Mouse (Mus musculus) myocyte (in vitro differentiated cells): Measurements from ENCODE around the gene Il1rl2.

Source experiments
- CEBPB ChIP-seq: IDR thresholded peaks from 2 replicates; pipeline ENCODE4 v1.6.1; 2011; ENCODE audit warnings: mild to moderate bottlenecking, moderate library complexity; ENCODE audit not compliant: poor library complexity, insufficient read depth, severe bottlenecking
- E2F4 ChIP-seq: IDR thresholded peaks from one replicate; pipeline ENCODE4 v1.6.1; 2011; ENCODE audit warnings: mild to moderate bottlenecking, control low read depth, moderate library complexity; ENCODE audit not compliant: insufficient read depth
- MAX ChIP-seq: IDR thresholded peaks from one replicate; pipeline ENCODE4 v1.6.1; 2011; ENCODE audit warnings: low read depth, mild to moderate bottlenecking, control low read depth
- MYOD1 ChIP-seq, 3 experiments: IDR thresholded peaks; one replicate each; pipeline ENCODE4 v1.6.1; 2011; ENCODE audit warnings: control low read depth in 2 of 3, low read depth in 2 of 3, mild to moderate bottlenecking in 2 of 3, moderate library complexity in 1 of 3; ENCODE audit not compliant: insufficient read length in 2 of 3, control insufficient read depth in 1 of 3
- MYOG ChIP-seq, 3 experiments: IDR thresholded peaks; one replicate each; pipeline ENCODE4 v1.6.1; 2011; ENCODE audit warnings: control low read depth in 2 of 3, low read depth in 2 of 3, mild to moderate bottlenecking in 2 of 3; ENCODE audit not compliant: insufficient read length in 2 of 3, control insufficient read depth in 1 of 3, insufficient read depth in 1 of 3
- POLR2A ChIP-seq: IDR thresholded peaks from one replicate; pipeline ENCODE4 v1.6.1; 2011; ENCODE audit warnings: low read depth, mild to moderate bottlenecking, control low read depth, moderate library complexity; ENCODE audit not compliant: insufficient read length
- POLR2AphosphoS2 ChIP-seq: IDR thresholded peaks from one replicate; pipeline ENCODE4 v1.6.1; 2011; ENCODE audit warnings: low read depth, control low read depth; ENCODE audit not compliant: insufficient read length
- SRF ChIP-seq: IDR thresholded peaks from one replicate; pipeline ENCODE4 v1.6.1; 2011; ENCODE audit warnings: low read depth; ENCODE audit not compliant: control insufficient read depth, insufficient read length
- TCF12 ChIP-seq: IDR thresholded peaks from one replicate; pipeline ENCODE4 v1.6.1; 2011; ENCODE audit warnings: mild to moderate bottlenecking, control low read depth; ENCODE audit not compliant: poor library complexity, insufficient read depth, severe bottlenecking
- USF1 ChIP-seq: IDR thresholded peaks from one replicate; pipeline ENCODE4 v1.6.1; 2011; ENCODE audit warnings: low read depth, mild to moderate bottlenecking, control low read depth, moderate library complexity

GRCm38 (mm10) chr1:40361596-40361995 lies 37.2 kb downstream of the Il1rl2 start:
- no peak for TF ChIP-seq MAX
- no peak for TF ChIP-seq MYOG (IDR thresholded peaks at IDR 0.05; ENCODE audit: control insufficient read depth in 1 of 3, insufficient read depth in 1 of 3, insufficient read length in 2 of 3, low read depth in 2 of 3)
- TF ChIP-seq POLR2AphosphoS2, result no peak
- TF ChIP-seq POLR2A, result no peak
- no peak for TF ChIP-seq CEBPB
- no peak for TF ChIP-seq SRF
- no peak for TF ChIP-seq E2F4
- no peak for TF ChIP-seq USF1
- TF ChIP-seq TCF12, result no peak
- no peak for TF ChIP-seq MYOD1 (IDR thresholded peaks at IDR 0.05; ENCODE audit: control insufficient read depth in 1 of 3, insufficient read length in 2 of 3, low read depth in 2 of 3)
